9 mouse cellular contexts compared by ENCODE assay signal in genomic region chr9:108213105-108213504, GRCm38 (mm10). TPM values are rescaled to one million over a fixed set of nuclear protein-coding genes. Genes with fewer than 3 reads are reported as not detected.
DNase-seq lines count a peak whose midpoint lies in the region; ATAC-seq and TF ChIP-seq lines count a peak whose summit lies in the region.
"Had no signal": no experiment of that assay in that cellular context is flagged by ENCODE, and none has a peak within 500 bp of the region (broad histone marks: within the 10 kb centered on the region; RNA-seq: fewer than 3 reads in every experiment).

No protein-coding gene starts in this region.

- no peak overlapping the region for H3K4me3 ChIP-seq in forebrain, postnatal 0 days (ENCODE audit: low read depth, low read length)
- peak overlapping the region; percentile 32 for H3K4me3 ChIP-seq in midbrain, embryonic 10.5 days

- 0 out of 2 replicates have a peak, but pooled peaks have one; percentile 35 for ATAC-seq in frontal cortex, adult (ENCODE audit: low TSS enrichment)
- ATAC-seq in forebrain, postnatal 0 days = peak; percentile 77

- peaks cover 37% of the 10 kb centered on the region for H3K36me3 ChIP-seq in forebrain, postnatal 0 days (ENCODE audit: insufficient read depth)
- peaks cover 61% of the 10 kb centered on the region for H3K36me3 ChIP-seq in midbrain, embryonic 10.5 days

- 8% methylated on average over 7 of the region's 7 CpGs for WGBS in forebrain, postnatal 0 days
- WGBS in midbrain, embryonic 10.5 days = 22% methylated on average over 7 of the region's 7 CpGs

- H3K27ac ChIP-seq in forebrain, postnatal 0 days (ENCODE audit: low read depth, low read length) = peak overlapping the region; percentile 64
- peak overlapping the region; percentile 91 for H3K27ac ChIP-seq in midbrain, embryonic 10.5 days (replicated peaks)

- no peak for DNase-seq in frontal cortex, postnatal 10 days (ENCODE audit: low spot score in 2 of 2)
- peak; percentile 78 for DNase-seq in Muller cell, postnatal 12 days (ENCODE audit: inconsistent ontology term)
- peak; percentile 37 for DNase-seq in forebrain, postnatal 0 days
- peak; percentile 61 for DNase-seq in midbrain, embryonic 10.5 days (ENCODE audit: low spot score)
- no peak for DNase-seq in cerebellum, adult 8-10 months
- no peak for DNase-seq in thymus, adult 18-20 months
- DNase-seq in B cell, adult 2 months = no peak
- DNase-seq: cerebellum, adult 2 months had no signal

- H3K27me3 ChIP-seq in forebrain, postnatal 0 days (ENCODE audit: insufficient read depth, low read length) = no peaks in the 10 kb centered on the region
- no peaks in the 10 kb centered on the region for H3K27me3 ChIP-seq in midbrain, embryonic 10.5 days (ENCODE audit: low read depth, poor library complexity, severe bottlenecking)

- H3K4me2 ChIP-seq in forebrain, postnatal 0 days (ENCODE audit: low read depth) = no peak overlapping the region

- H3K9me3 ChIP-seq in forebrain, postnatal 0 days (ENCODE audit: low read length) = no peaks in the 10 kb centered on the region
- H3K9me3 ChIP-seq in midbrain, embryonic 10.5 days (replicated peaks) = no peaks in the 10 kb centered on the region

- TF ChIP-seq CTCF in forebrain, postnatal 0 days (IDR thresholded peaks at IDR 0.05; ENCODE audit: low read depth) = no peak

- H3K4me1 ChIP-seq in forebrain, postnatal 0 days (ENCODE audit: insufficient read depth) = no peaks in the 10 kb centered on the region
- H3K4me1 ChIP-seq in midbrain, embryonic 10.5 days = peaks cover 42% of the 10 kb centered on the region

- no peak overlapping the region for H3K9ac ChIP-seq in forebrain, postnatal 0 days

RNA-seq across cellular contexts. Expression of gene Bsn, which starts 22.9 kb away (rescaled TPM):
- total RNA-seq in forebrain, postnatal 0 days (2014; rRNA removed) = 27.4 and 34.1 TPM in 2 replicates
- polyA plus RNA-seq in forebrain, postnatal 0 days (2015; fragmentation: Nextera tagmentation; extraction: Ambion mirVana) = 3.0 and 5.5 TPM in 2 replicates
- polyA plus RNA-seq in midbrain, embryonic 10.5 days (2016; fragmentation: Nextera tagmentation; extraction: Ambion mirVana) = 1.1 and 1.7 TPM in 2 replicates

RNA-seq across cellular contexts. Expression of gene Dag1, which starts 50.7 kb away (rescaled TPM):
- total RNA-seq in forebrain, postnatal 0 days (2014; rRNA removed) = 86.9 and 114 TPM in 2 replicates
- 64.3 and 77.4 TPM in 2 replicates for polyA plus RNA-seq in forebrain, postnatal 0 days (2015; fragmentation: Nextera tagmentation; extraction: Ambion mirVana)
- polyA plus RNA-seq in midbrain, embryonic 10.5 days (2016; fragmentation: Nextera tagmentation; extraction: Ambion mirVana) = 71.1 and 77.0 TPM in 2 replicates

Comparison
In these comparisons a context has a peak if more than half of its experiments do, and no peak if none do; other contexts are left out.
1. DNase-seq: peak in Muller cell, postnatal 12 days (single experiment), forebrain, postnatal 0 days (single experiment) and midbrain, embryonic 10.5 days (single experiment); none in frontal cortex, postnatal 10 days (0 of 2), cerebellum, adult 8-10 months (single experiment), thymus, adult 18-20 months (0 of 2) and B cell, adult 2 months (0 of 2).